ENCODE assay signal across 28 mouse cellular contexts in the genomic region with DNA sequence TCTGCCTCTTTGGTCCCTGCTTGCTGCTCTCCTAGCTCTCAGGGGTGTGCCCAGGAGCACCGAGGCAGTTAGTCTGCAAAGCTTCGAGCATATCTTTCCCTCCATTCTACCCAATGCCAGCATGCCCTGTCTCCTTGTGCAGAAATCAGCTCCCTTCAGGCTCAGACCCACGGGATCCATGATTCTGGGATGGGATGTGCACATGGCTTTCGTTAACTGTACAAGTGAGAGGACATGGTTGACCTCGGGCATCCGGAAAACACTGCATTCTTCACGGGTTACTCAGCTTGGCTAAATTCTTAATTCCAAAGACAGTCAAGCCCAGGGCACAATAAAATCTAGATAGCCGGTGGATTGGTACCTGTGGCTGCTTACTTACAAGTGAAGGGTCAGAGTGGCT.
"Had no signal": no experiment of that assay in that cellular context is flagged by ENCODE, and none has a peak within 500 bp of the region (broad histone marks: within the 10 kb centered on the region; RNA-seq: fewer than 3 reads in every experiment).

No protein-coding gene starts in this region.

- H3K27ac ChIP-seq: heart, adult 2 months; heart, embryonic 10.5 days; heart, embryonic 15.5 days; hindbrain, embryonic 10.5 days; hindbrain, embryonic 12.5 days; hindbrain, embryonic 14.5 days; intestine, embryonic 15.5 days; layer of hippocampus, adult 2 months; left cerebral cortex, adult 2 months; limb, embryonic 13.5 days; limb, embryonic 15.5 days; liver, embryonic 12.5 days; liver, embryonic 14.5 days had no signal

- H3K4me1 ChIP-seq: hindbrain, embryonic 10.5 days; hindbrain, embryonic 12.5 days; intestine, embryonic 15.5 days had no signal

- H3K4me2 ChIP-seq: heart, embryonic 12.5 days; heart, embryonic 15.5 days; hindbrain, embryonic 12.5 days; hindbrain, embryonic 14.5 days; intestine, embryonic 15.5 days; limb, embryonic 13.5 days; limb, embryonic 15.5 days; liver, embryonic 12.5 days had no signal

- H3K27me3 ChIP-seq: heart, embryonic 12.5 days; heart, embryonic 15.5 days; hindbrain, embryonic 12.5 days; intestine, embryonic 15.5 days; limb, embryonic 13.5 days; limb, embryonic 15.5 days; liver, embryonic 12.5 days had no signal

- DNase-seq: gastrocnemius, postnatal 14 days; gastrocnemius, postnatal 36 days; heart, adult 11 months; heart, adult 2 months; heart, postnatal 14 days; heart, postnatal 4 days; kidney, adult 18-20 months; kidney, adult 8-10 months; kidney, postnatal 10 days; kidney, postnatal 4 days; left cerebral cortex, postnatal 4 days; lung, adult 18-20 months had no signal

- H3K4me3 ChIP-seq: heart, adult 2 months; heart, embryonic 10.5 days; heart, embryonic 12.5 days; heart, embryonic 15.5 days; hindbrain, embryonic 10.5 days; hindbrain, embryonic 12.5 days; intestine, embryonic 15.5 days; layer of hippocampus, adult 2 months; left cerebral cortex, adult 2 months; limb, embryonic 13.5 days; limb, embryonic 15.5 days; liver, embryonic 12.5 days had no signal

- H3K9me3 ChIP-seq: heart, embryonic 10.5 days; heart, embryonic 12.5 days; heart, embryonic 15.5 days; hindbrain, embryonic 10.5 days; hindbrain, embryonic 12.5 days; intestine, embryonic 15.5 days; limb, embryonic 13.5 days; limb, embryonic 15.5 days; liver, embryonic 12.5 days had no signal

- H3K9ac ChIP-seq: heart, embryonic 12.5 days; heart, embryonic 15.5 days; hindbrain, embryonic 12.5 days; hindbrain, embryonic 14.5 days; intestine, embryonic 15.5 days; limb, embryonic 13.5 days; limb, embryonic 15.5 days; liver, embryonic 12.5 days; liver, embryonic 14.5 days had no signal

- ATAC-seq: hindbrain, embryonic 16.5 days; inflammation-experienced regulatory T-cells, adult 6 months; intestine, embryonic 15.5 days; intestine, postnatal 0 days; liver, embryonic 12.5 days had no signal
